Mouse (Mus musculus) heart, adult 2 months (tissue): ENCODE results near the gene Rdh7.

Experiments
- CTCF ChIP-seq: fragments of 200-600 bp; IDR thresholded peaks from 2 replicates; pipeline ENCODE4 v1.8.1; 2022; ENCODE audit warnings: antibody characterized with exemption, mild to moderate bottlenecking, moderate library complexity
- POLR2A ChIP-seq: fragments of 200-500 bp; IDR thresholded peaks from 2 replicates; pipeline ENCODE4 v1.6.1; 2011; ENCODE audit warnings: mild to moderate bottlenecking, low read depth, low read length, control low read depth; ENCODE audit not compliant: insufficient read depth

- TF ChIP-seq CTCF = peak; percentile 77
- TF ChIP-seq POLR2A = no peak
Observed at GRCm38 (mm10) chr10:127937428-127938010, 48.9 kb upstream of the Rdh7 start.
